Mouse (Mus musculus): ENCODE measurements around the gene Lrrk1. TPM values are rescaled to one million over a fixed set of nuclear protein-coding genes. Genes with fewer than 3 reads are reported as not detected.

Lrrk1 gene
- total and polyA plus RNA-seq, 3 experiments, result 0.22 TPM; not detected in 2

GRCm38 (mm10) chr7:66404141-66404540 is 16.0 kb upstream of the Lrrk1 start:
- no peak overlapping the region for H3K4me3 ChIP-seq (ENCODE audit: low read depth, low read length)
- DNase-seq (ENCODE audit: low spot score) (no peak), ATAC-seq (ENCODE audit: extremely low read depth, insufficient number of reproducible peaks, low FRiP score, poor library complexity, severe bottlenecking) (no peak)
- no peaks in the 10 kb centered on the region for H3K36me3 ChIP-seq (replicated peaks)
- no peaks in the 10 kb centered on the region for H3K4me1 ChIP-seq (ENCODE audit: insufficient read depth, low read depth, low read length)
- TF ChIP-seq GATA1 (IDR thresholded peaks at IDR 0.05; ENCODE audit: borderline replicate concordance, low read length) (no peak), GATA2 (IDR thresholded peaks at IDR 0.05; ENCODE audit: borderline replicate concordance, low read depth, low read length) (no peak), POLR2AphosphoS5 (IDR thresholded peaks at IDR 0.05; ENCODE audit: insufficient replicate concordance, low read depth, low read length) (no peak), CTCF (IDR thresholded peaks at IDR 0.05; ENCODE audit: low read depth, low read length) (no peak), TAL1 (conservative IDR thresholded peaks at IDR 0.05; ENCODE audit: low read depth, low read length) (no peak)
- H3K27me3 ChIP-seq (ENCODE audit: insufficient read depth, low read length), result no peaks in the 10 kb centered on the region
- no peaks in the 10 kb centered on the region for H3K9me3 ChIP-seq (replicated peaks)

DNA sequence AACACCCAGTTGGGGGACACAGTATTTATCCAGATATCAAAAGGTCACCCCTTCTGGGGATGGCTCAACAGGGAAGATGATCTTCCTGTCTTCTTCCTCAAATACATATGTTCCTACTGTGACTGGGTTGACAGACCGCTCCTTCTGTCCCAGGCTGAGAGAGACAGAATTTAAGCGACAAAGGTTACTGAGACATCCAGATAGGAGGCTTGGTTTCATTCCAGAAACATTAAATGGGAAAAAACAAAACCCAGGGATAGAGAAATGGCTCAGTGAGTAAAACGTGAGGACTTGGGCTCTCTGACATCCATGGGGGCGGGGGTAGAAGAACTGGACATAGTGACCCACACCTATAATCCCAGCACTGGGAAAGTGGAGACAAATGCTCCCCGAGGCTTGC is 14.7 kb upstream of the Lrrk1 start:
- Histone ChIP-seq H3K4me3 (ENCODE audit: low read depth, low read length) (no peak overlapping the region), H3K9me3 (replicated peaks) (no peaks in the 10 kb centered on the region), H3K27me3 (ENCODE audit: insufficient read depth, low read length) (no peaks in the 10 kb centered on the region), H3K36me3 (replicated peaks) (no peaks in the 10 kb centered on the region), H3K4me1 (ENCODE audit: insufficient read depth, low read depth, low read length) (no peaks in the 10 kb centered on the region)
- TF ChIP-seq POLR2AphosphoS5 (IDR thresholded peaks at IDR 0.05; ENCODE audit: insufficient replicate concordance, low read depth, low read length) (no peak), GATA2 (IDR thresholded peaks at IDR 0.05; ENCODE audit: borderline replicate concordance, low read depth, low read length) (no peak), CTCF (IDR thresholded peaks at IDR 0.05; ENCODE audit: low read depth, low read length) (no peak)
- no peak for ATAC-seq (ENCODE audit: extremely low read depth, insufficient number of reproducible peaks, low FRiP score, poor library complexity, severe bottlenecking)
- DNase-seq (ENCODE audit: low spot score), result no peak

GRCm38 (mm10) chr7:66401605-66402004 is 13.5 kb upstream of the Lrrk1 start:
- no peak for TF ChIP-seq CTCF (IDR thresholded peaks at IDR 0.05; ENCODE audit: low read depth, low read length)
- no peak for TF ChIP-seq POLR2AphosphoS5 (IDR thresholded peaks at IDR 0.05; ENCODE audit: insufficient replicate concordance, low read depth, low read length)
- TF ChIP-seq GATA2 (IDR thresholded peaks at IDR 0.05; ENCODE audit: borderline replicate concordance, low read depth, low read length), result no peak
- no peak for TF ChIP-seq GATA1 (IDR thresholded peaks at IDR 0.05; ENCODE audit: borderline replicate concordance, low read length)
- TF ChIP-seq TAL1 (conservative IDR thresholded peaks at IDR 0.05; ENCODE audit: low read depth, low read length), result no peak
- no peaks in the 10 kb centered on the region for H3K27me3 ChIP-seq (ENCODE audit: insufficient read depth, low read length)
- ATAC-seq (ENCODE audit: extremely low read depth, insufficient number of reproducible peaks, low FRiP score, poor library complexity, severe bottlenecking) (no peak), DNase-seq (ENCODE audit: low spot score) (no peak)
- no peaks in the 10 kb centered on the region for H3K36me3 ChIP-seq (replicated peaks)
- no peaks in the 10 kb centered on the region for H3K4me1 ChIP-seq (ENCODE audit: insufficient read depth, low read depth, low read length)
- H3K4me3 ChIP-seq (ENCODE audit: low read depth, low read length), result no peak overlapping the region
- H3K9me3 ChIP-seq (replicated peaks), result no peaks in the 10 kb centered on the region

GRCm38 (mm10) chr7:66397288-66397687 is 9.1 kb upstream of the Lrrk1 start:
- no peaks in the 10 kb centered on the region for H3K27me3 ChIP-seq (ENCODE audit: insufficient read depth, low read length)
- no peak for TF ChIP-seq CTCF (IDR thresholded peaks at IDR 0.05; ENCODE audit: low read depth, low read length)
- no peak for TF ChIP-seq POLR2AphosphoS5 (IDR thresholded peaks at IDR 0.05; ENCODE audit: insufficient replicate concordance, low read depth, low read length)
- no peak for TF ChIP-seq TAL1 (conservative IDR thresholded peaks at IDR 0.05; ENCODE audit: low read depth, low read length)
- no peak for TF ChIP-seq GATA1 (IDR thresholded peaks at IDR 0.05; ENCODE audit: borderline replicate concordance, low read length)
- no peak for TF ChIP-seq GATA2 (IDR thresholded peaks at IDR 0.05; ENCODE audit: borderline replicate concordance, low read depth, low read length)
- no peaks in the 10 kb centered on the region for H3K9me3 ChIP-seq (replicated peaks)
- H3K4me3 ChIP-seq (ENCODE audit: low read depth, low read length), result no peak overlapping the region
- DNase-seq (ENCODE audit: low spot score) (no peak), ATAC-seq (ENCODE audit: extremely low read depth, insufficient number of reproducible peaks, low FRiP score, poor library complexity, severe bottlenecking) (no peak)
- H3K4me1 ChIP-seq (ENCODE audit: insufficient read depth, low read depth, low read length), result no peaks in the 10 kb centered on the region
- no peaks in the 10 kb centered on the region for H3K36me3 ChIP-seq (replicated peaks)

- DNase-seq (ENCODE audit: low spot score) (peak; percentile 40), ATAC-seq (ENCODE audit: extremely low read depth, insufficient number of reproducible peaks, low FRiP score, poor library complexity, severe bottlenecking) (no peak; the same call in 1 of the 2 replicates)
- no peaks in the 10 kb centered on the region for H3K36me3 ChIP-seq (replicated peaks)
- H3K9me3 ChIP-seq (replicated peaks), result 0 out of 2 replicates have a peak, but pooled peaks cover 3% of the 10 kb centered on the region
- no peaks in the 10 kb centered on the region for H3K27me3 ChIP-seq (ENCODE audit: insufficient read depth, low read length)
- TF ChIP-seq TAL1 (conservative IDR thresholded peaks at IDR 0.05; ENCODE audit: low read depth, low read length) (no peak), GATA1 (IDR thresholded peaks at IDR 0.05; ENCODE audit: borderline replicate concordance, low read length) (no peak), CTCF (IDR thresholded peaks at IDR 0.05; ENCODE audit: low read depth, low read length) (peak; percentile 21; the same call in 1 of the 2 replicates), GATA2 (IDR thresholded peaks at IDR 0.05; ENCODE audit: borderline replicate concordance, low read depth, low read length) (no peak), POLR2AphosphoS5 (IDR thresholded peaks at IDR 0.05; ENCODE audit: insufficient replicate concordance, low read depth, low read length) (no peak)
- no peak overlapping the region for H3K4me3 ChIP-seq (ENCODE audit: low read depth, low read length)
- no peaks in the 10 kb centered on the region for H3K4me1 ChIP-seq (ENCODE audit: insufficient read depth, low read depth, low read length)
Measured at GRCm38 (mm10) chr7:66388621-66389532, 727 bp upstream of the Lrrk1 start.

DNA sequence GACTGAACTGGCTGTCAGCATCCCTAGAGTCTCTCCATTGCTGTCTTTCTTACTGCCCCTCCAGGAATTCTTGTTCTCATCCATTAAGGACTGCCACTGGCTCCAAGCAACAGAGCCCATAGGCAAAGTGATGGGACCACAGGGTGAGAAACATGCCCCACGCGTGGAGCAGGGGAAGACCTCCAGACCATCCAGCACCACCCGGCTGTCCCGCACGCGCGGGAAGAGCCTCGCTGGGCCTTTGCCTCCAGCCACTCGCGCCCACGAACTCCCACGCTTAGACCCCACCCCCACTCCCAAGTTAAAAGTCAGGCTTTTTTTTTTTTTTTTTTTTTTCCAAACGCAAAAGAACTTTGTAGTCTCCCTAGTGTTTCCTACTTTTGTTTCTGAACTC is 734 bp downstream of the Lrrk1 start:
- H3K4me1 ChIP-seq (ENCODE audit: insufficient read depth, low read depth, low read length), result no peaks in the 10 kb centered on the region
- DNase-seq (ENCODE audit: low spot score) (no peak), ATAC-seq (ENCODE audit: extremely low read depth, insufficient number of reproducible peaks, low FRiP score, poor library complexity, severe bottlenecking) (no peak)
- 0 out of 2 replicates have a peak, but pooled peaks cover 3% of the 10 kb centered on the region for H3K9me3 ChIP-seq (replicated peaks)
- no peak for TF ChIP-seq CTCF (IDR thresholded peaks at IDR 0.05; ENCODE audit: low read depth, low read length)
- TF ChIP-seq TAL1 (conservative IDR thresholded peaks at IDR 0.05; ENCODE audit: low read depth, low read length), result no peak
- no peak for TF ChIP-seq GATA1 (IDR thresholded peaks at IDR 0.05; ENCODE audit: borderline replicate concordance, low read length)
- no peak for TF ChIP-seq POLR2AphosphoS5 (IDR thresholded peaks at IDR 0.05; ENCODE audit: insufficient replicate concordance, low read depth, low read length)
- TF ChIP-seq GATA2 (IDR thresholded peaks at IDR 0.05; ENCODE audit: borderline replicate concordance, low read depth, low read length), result no peak
- no peak overlapping the region for H3K4me3 ChIP-seq (ENCODE audit: low read depth, low read length)
- no peaks in the 10 kb centered on the region for H3K36me3 ChIP-seq (replicated peaks)
- no peaks in the 10 kb centered on the region for H3K27me3 ChIP-seq (ENCODE audit: insufficient read depth, low read length)

All from G1E (cell line).